8 mouse cellular contexts compared by ENCODE assay signal in genomic region chr9:110244889-110245589, GRCm38 (mm10). TPM values are rescaled to one million over a fixed set of nuclear protein-coding genes. Genes with fewer than 3 reads are reported as not detected.
DNase-seq lines count a peak whose midpoint lies in the region; ATAC-seq lines count a peak whose summit lies in the region.

No protein-coding gene starts in this region.

- H3K36me3 ChIP-seq in heart, embryonic 10.5 days = peaks cover 14% of the 10 kb centered on the region; the same call in 1 of the 2 replicates
- H3K36me3 ChIP-seq in liver, embryonic 15.5 days (replicated peaks) = peaks cover 3% of the 10 kb centered on the region; the same call in 1 of the 2 replicates

- WGBS in heart, embryonic 10.5 days = 2% methylated on average over 93 of the region's 93 CpGs
- 1% methylated on average over 90 of the region's 93 CpGs for WGBS in liver, embryonic 15.5 days (ENCODE audit: insufficient replicate concordance)

- H3K9ac ChIP-seq in liver, embryonic 15.5 days = peak overlapping the region; percentile 18; the same call in 1 of the 2 replicates

- DNase-seq in urinary bladder, adult 18-20 months (ENCODE audit: low spot score in 2 of 2) = peak; percentile 11 to 60
- DNase-seq in urinary bladder, postnatal 4 days (ENCODE audit: low spot score in 2 of 2) = no peak
- peak; percentile 60 to 72 for DNase-seq in cerebellum, postnatal 36 days
- no peak for DNase-seq in heart, embryonic 10.5 days (ENCODE audit: low spot score)
- DNase-seq in kidney, postnatal 14 days = peak; percentile 48
- DNase-seq in retina, embryonic 14.5 days (ENCODE audit: low spot score) = peak; percentile 64
- DNase-seq in yolk sac, embryonic 10.5 days (ENCODE audit: low spot score) = peak; percentile 20

- peaks cover 31% of the 10 kb centered on the region for H3K4me1 ChIP-seq in heart, embryonic 10.5 days
- H3K4me1 ChIP-seq in liver, embryonic 15.5 days (replicated peaks) = peaks cover 18% of the 10 kb centered on the region

- H3K27me3 ChIP-seq in heart, embryonic 10.5 days (ENCODE audit: insufficient read depth, poor library complexity, severe bottlenecking) = peaks cover 67% of the 10 kb centered on the region
- H3K27me3 ChIP-seq in liver, embryonic 15.5 days = peaks cover 63% of the 10 kb centered on the region

- no peaks in the 10 kb centered on the region for H3K9me3 ChIP-seq in heart, embryonic 10.5 days
- H3K9me3 ChIP-seq in liver, embryonic 15.5 days (replicated peaks) = no peaks in the 10 kb centered on the region

- H3K4me3 ChIP-seq in heart, embryonic 10.5 days = peak overlapping the region; percentile 83
- H3K4me3 ChIP-seq in liver, embryonic 15.5 days (replicated peaks) = peak overlapping the region; percentile 60

- peak; percentile 26 for ATAC-seq in liver, embryonic 15.5 days (ENCODE audit: insufficient read depth)

- H3K27ac ChIP-seq in heart, embryonic 10.5 days = peak overlapping the region; percentile 56
- H3K27ac ChIP-seq in liver, embryonic 15.5 days (replicated peaks) = no peak overlapping the region

- H3K4me2 ChIP-seq in liver, embryonic 15.5 days = peak overlapping the region; percentile 88

RNA-seq across cellular contexts. Expression of gene Cspg5, which starts 1.5 kb away (rescaled TPM):
- polyA plus RNA-seq in heart, embryonic 10.5 days (2016; fragmentation: Nextera tagmentation; extraction: Ambion mirVana) = 0.24 and 0.65 TPM in 2 replicates
- polyA plus RNA-seq in liver, embryonic 15.5 days (2015; fragmentation: Nextera tagmentation; extraction: Ambion mirVana) = 0.29 and 0.40 TPM in 2 replicates

RNA-seq across cellular contexts. Expression of gene Elp6, which starts 59.9 kb away (rescaled TPM):
- 22.1 and 32.3 TPM in 2 replicates for polyA plus RNA-seq in heart, embryonic 10.5 days (2016; fragmentation: Nextera tagmentation; extraction: Ambion mirVana)
- 6.9 and 7.4 TPM in 2 replicates for polyA plus RNA-seq in liver, embryonic 15.5 days (2015; fragmentation: Nextera tagmentation; extraction: Ambion mirVana)

Comparison
In these comparisons a context has a peak if more than half of its experiments do, and no peak if none do; other contexts are left out.
1. DNase-seq: peak in urinary bladder, adult 18-20 months (2 of 2), cerebellum, postnatal 36 days (2 of 2), kidney, postnatal 14 days (single experiment), retina, embryonic 14.5 days (single experiment) and yolk sac, embryonic 10.5 days (single experiment); none in urinary bladder, postnatal 4 days (0 of 2) and heart, embryonic 10.5 days (single experiment).